In genomic region chr7:72507946-72508345, GRCm38 (mm10) we compare ENCODE assay signal across 22 mouse cellular contexts.
DNase-seq lines count a peak whose midpoint lies in the region; ATAC-seq and TF ChIP-seq lines count a peak whose summit lies in the region.
"Had no signal": no experiment of that assay in that cellular context is flagged by ENCODE, and none has a peak within 500 bp of the region (broad histone marks: within the 10 kb centered on the region; RNA-seq: fewer than 3 reads in every experiment).

No protein-coding gene starts in this region.

- no peaks in the 10 kb centered on the region for H3K36me3 ChIP-seq in hindbrain, postnatal 0 days (ENCODE audit: insufficient read depth, low read length)
- H3K36me3 ChIP-seq: embryonic facial prominence, embryonic 13.5 days; heart, embryonic 15.5 days; liver, embryonic 15.5 days; midbrain, embryonic 12.5 days; neural tube, embryonic 12.5 days had no signal

- H3K4me2 ChIP-seq in hindbrain, postnatal 0 days (ENCODE audit: low read depth, low read length) = no peak overlapping the region
- H3K4me2 ChIP-seq: embryonic facial prominence, embryonic 13.5 days; heart, embryonic 15.5 days; liver, embryonic 15.5 days; midbrain, embryonic 12.5 days; neural tube, embryonic 12.5 days had no signal

- H3K9me3 ChIP-seq in hindbrain, postnatal 0 days (ENCODE audit: low read length) = no peaks in the 10 kb centered on the region
- H3K9me3 ChIP-seq: embryonic facial prominence, embryonic 13.5 days; heart, embryonic 15.5 days; liver, embryonic 15.5 days; midbrain, embryonic 12.5 days; neural tube, embryonic 12.5 days had no signal

- H3K27ac ChIP-seq in gastrocnemius, adult 2 months = peak overlapping the region; percentile 43; the same call in 1 of the 2 replicates
- no peak overlapping the region for H3K27ac ChIP-seq in hindbrain, postnatal 0 days
- H3K27ac ChIP-seq: embryonic facial prominence, embryonic 13.5 days; heart, adult 2 months; heart, embryonic 15.5 days; liver, embryonic 15.5 days; midbrain, embryonic 12.5 days; neural tube, embryonic 12.5 days had no signal

- no peaks in the 10 kb centered on the region for H3K27me3 ChIP-seq in hindbrain, postnatal 0 days (ENCODE audit: insufficient read depth, low read length)
- H3K27me3 ChIP-seq: embryonic facial prominence, embryonic 13.5 days; heart, embryonic 15.5 days; liver, embryonic 15.5 days; midbrain, embryonic 12.5 days; neural tube, embryonic 12.5 days had no signal

- 39% methylated on average over 5 of the region's 5 CpGs for WGBS in hindbrain, postnatal 0 days

- intact Hi-C loops in gastrocnemius, adult 2 months (cut with DNase I) = no loop called here
- intact Hi-C loops in gastrocnemius, postnatal 36 days (cut with DNase I) = no loop called here

- no peaks in the 10 kb centered on the region for H3K4me1 ChIP-seq in hindbrain, postnatal 0 days (ENCODE audit: insufficient read depth, low read length)
- H3K4me1 ChIP-seq: heart, embryonic 15.5 days; liver, embryonic 15.5 days; midbrain, embryonic 12.5 days; neural tube, embryonic 12.5 days had no signal

- TF ChIP-seq CTCF in gastrocnemius, adult 2 months (IDR thresholded peaks at IDR 0.05) = no peak
- no peak for TF ChIP-seq CTCF in hindbrain, postnatal 0 days (IDR thresholded peaks at IDR 0.05; ENCODE audit: low read depth)

- no peak overlapping the region for H3K9ac ChIP-seq in hindbrain, postnatal 0 days (replicated peaks; ENCODE audit: low read length)
- H3K9ac ChIP-seq: embryonic facial prominence, embryonic 13.5 days; heart, embryonic 15.5 days; liver, embryonic 15.5 days; midbrain, embryonic 12.5 days; neural tube, embryonic 12.5 days had no signal

- DNase-seq in gastrocnemius, adult 2 months = no peak
- DNase-seq in gastrocnemius, postnatal 36 days = no peak
- DNase-seq in kidney, postnatal 14 days = peak; percentile 60
- no peak for DNase-seq in kidney, adult 8-10 months
- DNase-seq in kidney, postnatal 25 days = peak; percentile 30 to 55
- no peak for DNase-seq in hindbrain, postnatal 0 days (ENCODE audit: low spot score)
- no peak for DNase-seq in testis, postnatal 14 days (ENCODE audit: low spot score)
- DNase-seq: adrenal gland, postnatal 14 days; cerebellum, postnatal 14 days; heart, adult 2 months; right cerebral cortex, adult 18-20 months; thymus, postnatal 25 days had no signal

- no peak overlapping the region for H3K4me3 ChIP-seq in gastrocnemius, adult 2 months
- no peak overlapping the region for H3K4me3 ChIP-seq in hindbrain, postnatal 0 days (ENCODE audit: low read length)
- H3K4me3 ChIP-seq: embryonic facial prominence, embryonic 13.5 days; heart, adult 2 months; heart, embryonic 15.5 days; liver, embryonic 15.5 days; midbrain, embryonic 12.5 days; neural tube, embryonic 12.5 days had no signal

- ATAC-seq in hindbrain, postnatal 0 days = no peak
- ATAC-seq: activated CD4-positive, CD25-positive, alpha-beta regulatory T cell, adult 4 months; CD4-positive, CD25-positive, alpha-beta regulatory T cell, adult 4 months; forebrain, embryonic 16.5 days; hindbrain, embryonic 16.5 days; lung, postnatal 0 days had no signal

Comparison
In these comparisons a context has a peak if more than half of its experiments do, and no peak if none do; other contexts are left out.
1. DNase-seq: peak in kidney, postnatal 14 days (single experiment) and kidney, postnatal 25 days (2 of 2); none in gastrocnemius, adult 2 months (single experiment), gastrocnemius, postnatal 36 days (0 of 2), kidney, adult 8-10 months (0 of 2), hindbrain, postnatal 0 days (single experiment) and testis, postnatal 14 days (single experiment).